Mouse (Mus musculus): ENCODE measurements around the gene Pafah2.

GRCm38 (mm10) chr4:134365280-134365679 lies 30.8 kb upstream of the Pafah2 start:
- TF ChIP-seq CTCF (IDR thresholded peaks at IDR 0.05; ENCODE audit: control insufficient read depth, insufficient read depth, low read length) = no peak
- no peak for TF ChIP-seq POLR2A (IDR thresholded peaks at IDR 0.05; ENCODE audit: borderline replicate concordance, control insufficient read depth, low read depth, low read length)

All from bone marrow, adult 2 months (tissue).